Mouse (Mus musculus) naive thymus-derived CD4-positive, alpha-beta T cell, adult 5 months (primary cell): ENCODE results near the gene Rpl9. TPM values are rescaled to one million over a fixed set of nuclear protein-coding genes. Genes with fewer than 3 reads are reported as not detected.

ENCODE experiments used
- polyA plus RNA-seq: library from polyadenylated mRNA; unstranded; fragments of 100-300 nt; shearing (Covaris generic); gene quantifications from one replicate; pipeline ENCODE4 v1.2.1, GENCODE M21; 2017

Rpl9 gene
- 1,499 TPM for polyA plus RNA-seq

GRCm38 (mm10) chr5:65390648-65391644 is at the start of gene Rpl9, which contains the start of gene Lias:
Gene Rpl9 (minus strand): TSS chr5:65391444.
Gene Lias (plus strand): TSS chr5:65391497.

DNA sequence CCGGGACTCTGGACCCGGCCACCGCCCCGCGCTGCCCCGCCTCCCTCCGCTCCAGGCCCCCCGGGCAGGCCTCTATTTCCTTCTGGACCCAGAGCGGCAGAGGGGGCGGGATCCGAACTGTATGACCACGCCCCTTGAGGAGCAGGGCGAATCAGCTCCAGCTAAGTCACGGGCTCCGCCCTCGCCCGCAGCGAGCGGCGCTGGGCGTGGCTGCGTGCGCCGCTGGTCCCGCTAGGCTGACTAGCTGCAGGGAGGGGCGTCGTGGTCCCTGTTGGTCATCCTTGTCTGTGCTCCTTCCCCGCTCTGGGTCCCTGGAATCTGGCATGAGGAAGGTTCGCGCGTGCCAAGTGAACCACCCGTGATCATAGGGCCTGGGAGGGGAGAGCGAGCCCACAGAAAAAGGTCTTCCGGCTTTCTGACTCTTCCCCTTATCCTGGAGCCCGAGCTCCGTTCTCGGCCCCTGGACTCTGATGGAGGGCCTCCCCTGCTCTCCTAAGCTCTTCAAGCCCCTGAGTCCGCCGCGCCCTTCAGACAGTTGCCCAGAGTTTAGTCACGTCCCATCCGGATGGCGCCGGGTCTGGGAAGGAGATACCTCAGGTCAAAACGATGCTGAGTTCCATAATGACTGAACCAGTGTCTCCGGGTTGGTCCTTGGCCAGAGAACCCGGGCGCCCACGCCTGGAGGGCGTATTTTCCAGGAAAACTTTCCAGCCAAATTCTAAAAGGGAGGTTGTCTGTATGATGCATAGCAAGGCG is 44.7 kb upstream of the Rpl9 start, which contains the start of gene Ugdh:
Gene Ugdh (minus strand): TSS at position 144 of the 756 bp plus-strand sequence.

GRCm38 (mm10) chr5:65348168-65348567 is 43.1 kb downstream of the Rpl9 start, which contains the start of gene Klb:
Gene Klb (plus strand): TSS chr5:65348314.

Other genes starting within 250 kb of the Rpl9 start
- 3.0 TPM for gene Wdr19, start 191.7 kb downstream of the Rpl9 start, polyA plus RNA-seq
- gene Rfc1, start 55.8 kb downstream of the Rpl9 start, polyA plus RNA-seq, result 39.9 TPM
- gene Klb, start 43.1 kb downstream of the Rpl9 start, polyA plus RNA-seq, result not detected
- 37.3 TPM for gene Lias, start 53 bp upstream of the Rpl9 start, polyA plus RNA-seq
- 29.9 TPM for gene Ugdh, start 44.5 kb upstream of the Rpl9 start, polyA plus RNA-seq
- gene Gm43552, start 101.4 kb upstream of the Rpl9 start, polyA plus RNA-seq, result not detected
- gene Smim14, start 145.7 kb upstream of the Rpl9 start, polyA plus RNA-seq, result 184 TPM
- gene Ube2k, start 145.8 kb upstream of the Rpl9 start, polyA plus RNA-seq, result 136 TPM